ENCODE assay signal across 8 mouse cellular contexts in the genomic region with DNA sequence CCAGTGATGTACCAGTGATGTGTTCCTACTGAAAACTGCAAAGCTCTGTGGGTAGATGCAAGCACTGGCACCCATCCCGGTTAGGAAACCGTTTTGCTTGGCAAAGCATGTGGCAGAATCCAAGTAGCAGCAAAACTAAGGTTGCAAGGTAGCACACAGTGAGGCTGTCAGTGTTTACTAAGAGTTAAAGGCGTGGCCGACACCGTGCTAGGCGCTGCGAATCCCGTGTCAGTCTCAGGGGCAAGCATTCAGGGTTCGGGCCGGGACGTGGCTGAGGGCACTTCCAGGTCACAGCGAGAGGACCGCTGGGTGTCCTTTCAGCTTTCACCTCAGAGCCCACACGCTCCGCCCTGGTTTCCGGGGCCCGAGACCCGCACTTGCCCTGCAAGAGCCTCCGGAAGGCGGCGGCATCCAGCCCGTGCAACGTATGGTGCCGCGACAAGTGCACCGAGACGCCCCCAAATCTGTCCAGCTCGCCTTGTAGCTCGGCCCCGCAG. TPM values are rescaled to one million over a fixed set of nuclear protein-coding genes. Genes with fewer than 3 reads are reported as not detected.
DNase-seq lines count a peak whose midpoint lies in the region; ATAC-seq lines count a peak whose summit lies in the region.

No protein-coding gene starts in this region.

- no peak for ATAC-seq in neural tube, embryonic 11.5 days (ENCODE audit: insufficient read depth, low FRiP score, low TSS enrichment)
- no peak for ATAC-seq in forebrain, embryonic 12.5 days (ENCODE audit: low FRiP score)

- peak; percentile 81 for DNase-seq in adrenal gland, postnatal 14 days
- DNase-seq in adrenal gland, postnatal 10 days = no peak
- no peak for DNase-seq in neural tube, embryonic 11.5 days (ENCODE audit: low spot score)
- DNase-seq in neural tube, embryonic 10.5 days (ENCODE audit: extremely low spot score, low spot score) = no peak
- DNase-seq in layer of hippocampus, adult 18-20 months (ENCODE audit: low spot score in 2 of 2) = peak; percentile 68 to 78
- DNase-seq in lung, postnatal 36 days = peak; percentile 76
- peak; percentile 72 for DNase-seq in right cerebral cortex, postnatal 4 days

- H3K9me3 ChIP-seq in neural tube, embryonic 11.5 days (ENCODE audit: control insufficient read depth, low read length) = no peaks in the 10 kb centered on the region
- no peaks in the 10 kb centered on the region for H3K9me3 ChIP-seq in forebrain, embryonic 12.5 days

- peak overlapping the region; percentile 72 for H3K9ac ChIP-seq in neural tube, embryonic 11.5 days (ENCODE audit: low read length)
- peak overlapping the region; percentile 71 for H3K9ac ChIP-seq in forebrain, embryonic 12.5 days

- H3K36me3 ChIP-seq in neural tube, embryonic 11.5 days (ENCODE audit: control insufficient read depth, insufficient read depth, low read length) = no peaks in the 10 kb centered on the region
- no peaks in the 10 kb centered on the region for H3K36me3 ChIP-seq in forebrain, embryonic 12.5 days (replicated peaks)

- H3K4me3 ChIP-seq in neural tube, embryonic 11.5 days (ENCODE audit: low read depth, low read length) = peak overlapping the region; percentile 91
- peak overlapping the region; percentile 96 for H3K4me3 ChIP-seq in forebrain, embryonic 12.5 days (replicated peaks)

- peak overlapping the region; percentile 82 for H3K27ac ChIP-seq in neural tube, embryonic 11.5 days (ENCODE audit: low read depth, low read length)
- peak overlapping the region; percentile 75 for H3K27ac ChIP-seq in forebrain, embryonic 12.5 days

- peaks cover 7% of the 10 kb centered on the region for H3K4me1 ChIP-seq in neural tube, embryonic 11.5 days (ENCODE audit: control insufficient read depth, insufficient read depth, low read length)
- peaks cover 19% of the 10 kb centered on the region for H3K4me1 ChIP-seq in forebrain, embryonic 12.5 days

- H3K27me3 ChIP-seq in neural tube, embryonic 11.5 days (ENCODE audit: control insufficient read depth, insufficient read depth, low read length) = no peaks in the 10 kb centered on the region
- H3K27me3 ChIP-seq in forebrain, embryonic 12.5 days = no peaks in the 10 kb centered on the region

- WGBS in neural tube, embryonic 11.5 days = 0% methylated on average over 30 of the region's 30 CpGs
- under 1% methylated on average over 30 of the region's 30 CpGs for WGBS in forebrain, embryonic 12.5 days

- peak overlapping the region; percentile 76 for H3K4me2 ChIP-seq in neural tube, embryonic 11.5 days (ENCODE audit: low read depth)
- H3K4me2 ChIP-seq in forebrain, embryonic 12.5 days = peak overlapping the region; percentile 72

RNA-seq across cellular contexts. Expression of gene Spata5, which starts 0.7 kb away (rescaled TPM):
- 32.2 and 34.1 TPM in 2 replicates for total RNA-seq in adrenal gland, postnatal 14 days (2021)
- total RNA-seq in adrenal gland, postnatal 10 days (2021) = 10 to 100 TPM; 21.5 to 27.7 TPM
- 36.6 and 40.6 TPM in 2 replicates for polyA plus RNA-seq in neural tube, embryonic 11.5 days (2014; fragmentation: Nextera tagmentation; extraction: Ambion mirVana)
- polyA plus RNA-seq in forebrain, embryonic 12.5 days (2016; fragmentation: Nextera tagmentation; extraction: Ambion mirVana) = 44.8 and 48.9 TPM in 2 replicates
- total RNA-seq in layer of hippocampus, adult 18-20 months (2021) = 10 to 100 TPM; 26.8 to 31.0 TPM

RNA-seq across cellular contexts. Expression of gene Nudt6, which starts 1.0 kb away (rescaled TPM):
- total RNA-seq in adrenal gland, postnatal 14 days (2021) = 20.4 and 27.4 TPM in 2 replicates
- 10 to 100 TPM; 21.7 to 24.9 TPM for total RNA-seq in adrenal gland, postnatal 10 days (2021)
- 3.7 and 3.8 TPM in 2 replicates for polyA plus RNA-seq in neural tube, embryonic 11.5 days (2014; fragmentation: Nextera tagmentation; extraction: Ambion mirVana)
- 3.2 and 3.3 TPM in 2 replicates for polyA plus RNA-seq in forebrain, embryonic 12.5 days (2016; fragmentation: Nextera tagmentation; extraction: Ambion mirVana)
- 1 to 10 TPM; 4.7 to 7.1 TPM for total RNA-seq in layer of hippocampus, adult 18-20 months (2021)

Comparison
In these comparisons a context has a peak if more than half of its experiments do, and no peak if none do; other contexts are left out.
1. DNase-seq: peak in adrenal gland, postnatal 14 days (single experiment), layer of hippocampus, adult 18-20 months (2 of 2), lung, postnatal 36 days (single experiment) and right cerebral cortex, postnatal 4 days (single experiment); none in adrenal gland, postnatal 10 days (single experiment), neural tube, embryonic 11.5 days (single experiment) and neural tube, embryonic 10.5 days (single experiment).